Mouse (Mus musculus) lung, postnatal 0 days (tissue): ENCODE measurements around the gene Ly6g6d.

Source experiments
- CTCF ChIP-seq: IDR thresholded peaks from 2 replicates; pipeline ENCODE4 v1.5.1; 2016; ENCODE audit warnings: antibody characterized with exemption, mild to moderate bottlenecking
- EP300 ChIP-seq: IDR thresholded peaks from 2 replicates; pipeline ENCODE4 v1.6.1; 2016; ENCODE audit warnings: antibody characterized with exemption, mild to moderate bottlenecking, control low read depth

GRCm38 (mm10) chr17:35050126-35050750 lies 27.6 kb downstream of the Ly6g6d start:
- TF ChIP-seq CTCF (no peak), EP300 (no peak)
